Mouse (Mus musculus) myocyte (in vitro differentiated cells): ENCODE measurements around the gene Ncor1. TPM values are rescaled to one million over a fixed set of nuclear protein-coding genes. Genes with fewer than 3 reads are reported as not detected.
"Not testable (repeated sequence)": the region's sequence is repeated elsewhere in the genome, so short reads cannot be mapped to it uniquely, and the experiment has no call there.

Experiments
- H3K27me3 ChIP-seq: one replicate; pipeline ENCODE4 v1.6.1; 2011; ENCODE audit not compliant: control insufficient read depth, insufficient read depth, insufficient read length
- H3K36me3 ChIP-seq: one replicate; pipeline ENCODE4 v1.6.1; 2011; ENCODE audit not compliant: control insufficient read depth, insufficient read depth
- H3K4me2 ChIP-seq: one replicate; pipeline ENCODE4 v1.6.1; 2011; ENCODE audit warnings: low read depth, control low read depth
- H3K4me3 ChIP-seq: one replicate; pipeline ENCODE4 v1.5.1; 2011; ENCODE audit warnings: mild to moderate bottlenecking, control low read depth, moderate library complexity
- H3K79me2 ChIP-seq: one replicate; pipeline ENCODE4 v1.6.1; 2011; ENCODE audit not compliant: control insufficient read depth, insufficient read depth
- H3ac ChIP-seq: one replicate; pipeline ENCODE4 v1.6.1; 2011; ENCODE audit not compliant: control insufficient read depth, insufficient read length
- CEBPB ChIP-seq: IDR thresholded peaks from 2 replicates; pipeline ENCODE4 v1.6.1; 2011; ENCODE audit warnings: mild to moderate bottlenecking, moderate library complexity; ENCODE audit not compliant: poor library complexity, insufficient read depth, severe bottlenecking
- E2F4 ChIP-seq: IDR thresholded peaks from one replicate; pipeline ENCODE4 v1.6.1; 2011; ENCODE audit warnings: mild to moderate bottlenecking, control low read depth, moderate library complexity; ENCODE audit not compliant: insufficient read depth
- MAX ChIP-seq: IDR thresholded peaks from one replicate; pipeline ENCODE4 v1.6.1; 2011; ENCODE audit warnings: low read depth, mild to moderate bottlenecking, control low read depth
- MYOD1 ChIP-seq, 3 experiments: IDR thresholded peaks; one replicate each; pipeline ENCODE4 v1.6.1; 2011; ENCODE audit warnings: control low read depth in 2 of 3, low read depth in 2 of 3, mild to moderate bottlenecking in 2 of 3, moderate library complexity in 1 of 3; ENCODE audit not compliant: insufficient read length in 2 of 3, control insufficient read depth in 1 of 3
- MYOG ChIP-seq, 3 experiments: IDR thresholded peaks; one replicate each; pipeline ENCODE4 v1.6.1; 2011; ENCODE audit warnings: control low read depth in 2 of 3, low read depth in 2 of 3, mild to moderate bottlenecking in 2 of 3; ENCODE audit not compliant: insufficient read length in 2 of 3, control insufficient read depth in 1 of 3, insufficient read depth in 1 of 3
- POLR2A ChIP-seq: IDR thresholded peaks from one replicate; pipeline ENCODE4 v1.6.1; 2011; ENCODE audit warnings: low read depth, mild to moderate bottlenecking, control low read depth, moderate library complexity; ENCODE audit not compliant: insufficient read length
- POLR2AphosphoS2 ChIP-seq: IDR thresholded peaks from one replicate; pipeline ENCODE4 v1.6.1; 2011; ENCODE audit warnings: low read depth, control low read depth; ENCODE audit not compliant: insufficient read length
- REST ChIP-seq: IDR thresholded peaks from one replicate; pipeline ENCODE4 v1.6.1; 2011; ENCODE audit warnings: mild to moderate bottlenecking, control low read depth, moderate library complexity; ENCODE audit not compliant: insufficient read depth, insufficient read length
- SRF ChIP-seq: IDR thresholded peaks from one replicate; pipeline ENCODE4 v1.6.1; 2011; ENCODE audit warnings: low read depth; ENCODE audit not compliant: control insufficient read depth, insufficient read length
- TCF12 ChIP-seq: IDR thresholded peaks from one replicate; pipeline ENCODE4 v1.6.1; 2011; ENCODE audit warnings: mild to moderate bottlenecking, control low read depth; ENCODE audit not compliant: poor library complexity, insufficient read depth, severe bottlenecking
- TCF3 ChIP-seq: IDR thresholded peaks from one replicate; pipeline ENCODE4 v1.6.1; 2011; ENCODE audit warnings: low read depth, control low read depth; ENCODE audit not compliant: insufficient read length
- USF1 ChIP-seq: IDR thresholded peaks from one replicate; pipeline ENCODE4 v1.6.1; 2011; ENCODE audit warnings: low read depth, mild to moderate bottlenecking, control low read depth, moderate library complexity
- polyA plus RNA-seq: library from polyadenylated mRNA; unstranded; fragments of >200 nt; fragmentation: generic; extraction: Trizol; gene quantifications from one replicate; pipeline ENCODE4 v1.2.1, GENCODE M21; 2012; ENCODE audit warnings: missing spikeins

Ncor1 gene
- polyA plus RNA-seq, 1 experiment, result 41.0 TPM

GRCm38 (mm10) chr11:62463225-62463915 is 5.0 kb upstream of the Ncor1 start:
- Histone ChIP-seq H3K4me2 (no peak overlapping the region), H3K4me3 (no peak overlapping the region)
- TF ChIP-seq POLR2AphosphoS2 (no peak), MYOG (IDR thresholded peaks at IDR 0.05; ENCODE audit: control insufficient read depth in 1 of 3, insufficient read depth in 1 of 3, insufficient read length in 2 of 3, low read depth in 2 of 3) (no peak), REST (no peak), E2F4 (no peak), MAX (no peak), POLR2A (no peak), USF1 (no peak), TCF12 (no peak), TCF3 (no peak), SRF (no peak), MYOD1 (IDR thresholded peaks at IDR 0.05; ENCODE audit: control insufficient read depth in 1 of 3, insufficient read length in 2 of 3, low read depth in 2 of 3) (no peak)

DNA sequence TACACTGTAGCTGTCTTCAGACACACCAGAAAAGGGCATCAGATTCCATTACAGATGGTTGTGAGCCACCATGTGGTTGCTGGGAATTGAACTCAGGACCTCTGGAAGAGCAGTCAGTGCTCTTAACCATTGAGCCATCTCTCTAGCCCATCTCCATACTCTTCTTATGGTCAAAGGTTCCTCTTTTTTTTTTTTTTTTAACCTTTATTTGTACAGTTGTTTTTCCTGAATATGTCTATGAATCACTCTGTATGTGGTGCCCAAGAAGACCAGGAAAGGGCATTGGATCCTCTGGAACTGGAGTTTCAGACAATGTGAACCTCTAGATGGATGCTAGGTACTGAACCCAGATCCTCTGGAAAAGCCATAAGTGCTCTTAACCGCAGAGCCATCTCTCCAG is 4.2 kb upstream of the Ncor1 start:
- not testable (repeated sequence) for H3ac ChIP-seq, H3K36me3 ChIP-seq, H3K4me3 ChIP-seq, H3K27me3 ChIP-seq, H3K4me2 ChIP-seq
- H3K79me2 ChIP-seq, result peaks cover 14% of the 10 kb centered on the region

More at GRCm38 (mm10) chr11:62463225-62463915, 5.0 kb upstream of the Ncor1 start:
- Histone ChIP-seq H3ac (no peak overlapping the region), H3K36me3 (no peaks in the 10 kb centered on the region), H3K79me2 (peaks cover 13% of the 10 kb centered on the region), H3K27me3 (no peaks in the 10 kb centered on the region)

DNA sequence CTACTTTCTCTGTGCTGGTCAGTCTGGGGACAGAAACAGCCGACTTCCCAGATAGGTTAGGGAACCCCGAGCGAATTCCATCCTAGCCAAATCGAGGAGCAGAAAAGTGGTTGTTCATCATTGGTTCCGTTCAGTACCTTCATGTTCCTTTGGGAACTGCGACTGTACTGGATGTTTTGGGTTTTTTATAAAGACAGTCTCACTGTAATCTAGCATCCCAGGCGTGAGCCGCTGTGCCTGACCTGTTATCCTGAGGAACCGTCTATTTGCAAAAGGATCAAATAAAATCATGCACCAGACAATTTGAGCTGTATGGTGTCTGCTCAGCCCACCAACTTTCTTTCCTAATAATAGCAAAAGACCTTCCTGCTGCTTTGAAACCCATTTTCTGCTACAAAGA is 439 bp upstream of the Ncor1 start:
- H3K36me3 ChIP-seq, result no peaks in the 10 kb centered on the region
- H3ac ChIP-seq, result peak overlapping the region; percentile 65
- peak overlapping the region; percentile 82 for H3K4me2 ChIP-seq
- TF ChIP-seq MYOD1 (IDR thresholded peaks at IDR 0.05; ENCODE audit: control insufficient read depth in 1 of 3, insufficient read length in 2 of 3, low read depth in 2 of 3) (no peak), POLR2AphosphoS2 (no peak), TCF12 (no peak), TCF3 (no peak)
- H3K27me3 ChIP-seq, result no peaks in the 10 kb centered on the region
- H3K4me3 ChIP-seq, result peak overlapping the region; percentile 96
- peaks cover 46% of the 10 kb centered on the region for H3K79me2 ChIP-seq

DNA sequence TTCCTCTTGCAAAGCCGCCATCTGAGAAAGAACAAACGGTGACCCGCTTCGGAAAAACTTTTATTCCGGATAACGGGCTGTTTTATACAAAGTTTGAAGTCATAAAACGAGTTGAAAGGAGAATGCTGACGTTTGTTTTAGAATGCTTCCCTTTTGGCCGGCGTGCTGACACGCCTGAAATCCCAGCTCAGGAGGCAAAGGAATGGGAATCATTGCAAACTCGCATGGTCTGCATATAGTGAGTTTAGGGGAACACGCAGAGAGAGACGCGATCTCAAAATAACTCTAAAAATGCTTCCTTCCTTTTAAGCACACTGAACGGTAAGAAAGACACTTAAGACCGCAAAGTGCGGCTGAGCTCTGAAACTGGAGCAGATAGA is 460 bp downstream of the Ncor1 start:
- H3ac ChIP-seq, result peak overlapping the region; percentile 65
- no peak for TF ChIP-seq REST
- no peak for TF ChIP-seq TCF3
- TF ChIP-seq USF1, result no peak
- TF ChIP-seq MYOD1 (IDR thresholded peaks at IDR 0.05; ENCODE audit: control insufficient read depth in 1 of 3, insufficient read length in 2 of 3, low read depth in 2 of 3), result no peak
- TF ChIP-seq SRF, result no peak
- no peak for TF ChIP-seq CEBPB
- TF ChIP-seq POLR2AphosphoS2, result no peak
- TF ChIP-seq E2F4, result no peak
- TF ChIP-seq TCF12, result no peak
- TF ChIP-seq MAX, result no peak
- no peaks in the 10 kb centered on the region for H3K36me3 ChIP-seq
- peak overlapping the region; percentile 82 for H3K4me2 ChIP-seq
- H3K27me3 ChIP-seq, result no peaks in the 10 kb centered on the region
- H3K4me3 ChIP-seq, result peak overlapping the region; percentile 96
- peaks cover 55% of the 10 kb centered on the region for H3K79me2 ChIP-seq

- no peaks in the 10 kb centered on the region for H3K36me3 ChIP-seq
- H3K27me3 ChIP-seq, result no peaks in the 10 kb centered on the region
- peak overlapping the region; percentile 82 for H3K4me2 ChIP-seq
- H3ac ChIP-seq, result peak overlapping the region; percentile 65
- peak overlapping the region; percentile 96 for H3K4me3 ChIP-seq
- peaks cover 60% of the 10 kb centered on the region for H3K79me2 ChIP-seq
- TF ChIP-seq POLR2A (peak; percentile 92), POLR2AphosphoS2 (peak; percentile 88), SRF (no peak), E2F4 (peak; percentile 10), REST (no peak), CEBPB (no peak), MYOD1 (IDR thresholded peaks at IDR 0.05; ENCODE audit: control insufficient read depth in 1 of 3, insufficient read length in 2 of 3, low read depth in 2 of 3) (no peak), MYOG (IDR thresholded peaks at IDR 0.05; ENCODE audit: control insufficient read depth in 1 of 3, insufficient read depth in 1 of 3, insufficient read length in 2 of 3, low read depth in 2 of 3) (peak in 1 of 3 experiments; percentile 1), USF1 (no peak), TCF12 (no peak), TCF3 (no peak), MAX (no peak)
Observed at GRCm38 (mm10) chr11:62457241-62457890, 975 bp downstream of the Ncor1 start.
